13 mouse cellular contexts compared by ENCODE assay signal in the genomic region with DNA sequence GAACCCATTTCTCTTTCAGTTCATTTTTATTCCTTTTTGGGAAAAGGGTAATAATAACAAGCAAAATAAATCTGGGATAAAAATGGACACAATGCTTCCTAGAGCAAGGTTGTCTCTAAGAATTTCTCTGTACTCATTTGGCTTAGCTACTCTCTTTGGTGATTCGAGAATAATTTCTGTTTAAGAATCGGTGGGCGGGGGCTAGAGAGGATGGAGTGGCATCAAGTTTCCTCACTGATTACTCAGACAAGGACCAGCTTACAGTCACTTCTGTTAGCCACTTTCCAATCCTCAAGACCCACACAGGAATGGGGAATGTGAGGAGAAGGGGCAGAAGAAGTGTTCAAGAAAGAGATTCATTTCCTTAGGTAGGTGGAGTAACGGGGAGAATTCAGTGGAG. TPM values are rescaled to one million over a fixed set of nuclear protein-coding genes. Genes with fewer than 3 reads are reported as not detected.
A peak's percentile ranks its signal among the peaks of the same experiment; 100 is the strongest.
DNase-seq lines count a peak whose midpoint lies in the region; ATAC-seq and TF ChIP-seq lines count a peak whose summit lies in the region.
"Had no signal": no experiment of that assay in that cellular context is flagged by ENCODE, and none has a peak within 500 bp of the region (broad histone marks: within the 10 kb centered on the region; RNA-seq: fewer than 3 reads in every experiment).

No protein-coding gene starts in this region.

- DNase-seq in heart, adult 11 months, result no peak
- DNase-seq in liver, adult 2 months (ENCODE audit: extremely low read depth, low read depth, low spot score), result no peak
- no peak for DNase-seq in midbrain, postnatal 0 days (ENCODE audit: low spot score)

- H3ac ChIP-seq in myocyte (ENCODE audit: control insufficient read depth, insufficient read length), result no peak overlapping the region

- no peak overlapping the region for H3K9ac ChIP-seq in heart, embryonic 11.5 days (ENCODE audit: low read depth, low read length)
- no peak overlapping the region for H3K9ac ChIP-seq in liver, adult 2 months (ENCODE audit: low read depth, low read length)
- H3K9ac ChIP-seq in liver, embryonic 12.5 days, result no peak overlapping the region
- H3K9ac ChIP-seq in midbrain, postnatal 0 days (replicated peaks; ENCODE audit: low read length, poor library complexity, severe bottlenecking), result no peak overlapping the region

- TF ChIP-seq CTCF in liver, adult 2 months (IDR thresholded peaks at IDR 0.05; ENCODE audit: low read depth, low read length), result no peak
- no peak for TF ChIP-seq CTCF in cortical plate, adult 2 months (IDR thresholded peaks at IDR 0.05; ENCODE audit: extremely low read depth, insufficient read depth, low read length)
- TF ChIP-seq CTCF in midbrain, postnatal 0 days (IDR thresholded peaks at IDR 0.05), result no peak

- WGBS in heart, embryonic 11.5 days (ENCODE audit: insufficient replicate concordance), result 68% methylated on average over 4 of the region's 4 CpGs
- 73% methylated on average over 4 of the region's 4 CpGs for WGBS in liver, adult 2 months
- WGBS in liver, embryonic 12.5 days (ENCODE audit: insufficient replicate concordance), result 56% methylated on average over 4 of the region's 4 CpGs
- WGBS in midbrain, postnatal 0 days, result 83% methylated on average over 4 of the region's 4 CpGs

- ATAC-seq in heart, embryonic 11.5 days (replicated peaks; ENCODE audit: insufficient number of reproducible peaks, low FRiP score, low TSS enrichment), result no peak
- ATAC-seq in liver, embryonic 12.5 days, result no peak
- no peak for ATAC-seq in monocyte, adult 5-6 weeks (replicated peaks; ENCODE audit: insufficient number of reproducible peaks, low FRiP score, low TSS enrichment, poor library complexity, severe bottlenecking)
- ATAC-seq in midbrain, postnatal 0 days (ENCODE audit: low FRiP score), result no peak

- peak overlapping the region; percentile 67 for H3K27ac ChIP-seq in heart, embryonic 11.5 days (ENCODE audit: low read depth, low read length)
- H3K27ac ChIP-seq in liver, adult 2 months (replicated peaks; ENCODE audit: insufficient read depth, low read depth, low read length), result peak overlapping the region; percentile 78
- no peak overlapping the region for H3K27ac ChIP-seq in liver, embryonic 12.5 days
- H3K27ac ChIP-seq in cortical plate, adult 2 months (ENCODE audit: insufficient read depth, low read length), result peak overlapping the region; percentile 15; the same call in 1 of the 2 replicates
- H3K27ac ChIP-seq in midbrain, postnatal 0 days (ENCODE audit: low read depth, low read length), result no peak overlapping the region

- no peak for TF ChIP-seq POLR2A in liver, adult 2 months (IDR thresholded peaks at IDR 0.05; ENCODE audit: extremely low read depth, insufficient read depth, low read length)
- TF ChIP-seq POLR2A in cortical plate, adult 2 months (IDR thresholded peaks at IDR 0.05; ENCODE audit: extremely low read depth, insufficient read depth, low read length), result no peak
- no peak for TF ChIP-seq POLR2A in myocyte (IDR thresholded peaks at IDR 0.05; ENCODE audit: insufficient read length, low read depth)

- H3K4me3 ChIP-seq in heart, embryonic 11.5 days (ENCODE audit: low read depth, low read length), result no peak overlapping the region
- no peak overlapping the region for H3K4me3 ChIP-seq in liver, adult 2 months (ENCODE audit: insufficient read depth, low read depth, low read length)
- no peak overlapping the region for H3K4me3 ChIP-seq in liver, embryonic 12.5 days
- no peak overlapping the region for H3K4me3 ChIP-seq in cortical plate, adult 2 months (ENCODE audit: insufficient read depth, low read length)
- no peak overlapping the region for H3K4me3 ChIP-seq in myocyte
- no peak overlapping the region for H3K4me3 ChIP-seq in midbrain, postnatal 0 days (ENCODE audit: low read depth, low read length)
- H3K4me3 ChIP-seq: erythroblast, embryonic 14.5 days had no signal

- H3K36me3 ChIP-seq in heart, embryonic 11.5 days (ENCODE audit: control insufficient read depth, insufficient read depth, low read length), result no peaks in the 10 kb centered on the region
- H3K36me3 ChIP-seq in liver, adult 2 months (ENCODE audit: control insufficient read depth, insufficient read depth, low read length), result no peaks in the 10 kb centered on the region
- H3K36me3 ChIP-seq in liver, embryonic 12.5 days, result no peaks in the 10 kb centered on the region
- no peaks in the 10 kb centered on the region for H3K36me3 ChIP-seq in myocyte (ENCODE audit: control insufficient read depth, insufficient read depth)
- no peaks in the 10 kb centered on the region for H3K36me3 ChIP-seq in midbrain, postnatal 0 days (ENCODE audit: insufficient read depth, low read length)

- no peaks in the 10 kb centered on the region for H3K79me2 ChIP-seq in liver, adult 2 months (ENCODE audit: control insufficient read depth, insufficient read depth, low read length)
- H3K79me2 ChIP-seq in myocyte (ENCODE audit: control insufficient read depth, insufficient read depth), result no peaks in the 10 kb centered on the region

- H3K4me1 ChIP-seq in heart, embryonic 11.5 days (ENCODE audit: control insufficient read depth, insufficient read depth, low read length), result 0 out of 2 replicates have a peak, but pooled peaks cover 3% of the 10 kb centered on the region
- peaks cover 19% of the 10 kb centered on the region for H3K4me1 ChIP-seq in liver, adult 2 months (ENCODE audit: control insufficient read depth, insufficient read depth, low read length)
- H3K4me1 ChIP-seq in liver, embryonic 12.5 days, result no peaks in the 10 kb centered on the region
- peaks cover 2% of the 10 kb centered on the region; the same call in 1 of the 2 replicates for H3K4me1 ChIP-seq in cortical plate, adult 2 months (ENCODE audit: control insufficient read depth, insufficient read depth, low read length)
- no peaks in the 10 kb centered on the region for H3K4me1 ChIP-seq in midbrain, postnatal 0 days (ENCODE audit: insufficient read depth, low read length)

- no peak overlapping the region for H3K4me2 ChIP-seq in heart, embryonic 11.5 days
- H3K4me2 ChIP-seq in liver, embryonic 12.5 days, result no peak overlapping the region
- peak overlapping the region; percentile 68 for H3K4me2 ChIP-seq in myocyte (ENCODE audit: low read depth)
- no peak overlapping the region for H3K4me2 ChIP-seq in midbrain, postnatal 0 days (ENCODE audit: low read depth, low read length, poor library complexity, severe bottlenecking)

- H3K27me3 ChIP-seq in heart, embryonic 11.5 days (ENCODE audit: control insufficient read depth, insufficient read depth, low read length), result no peaks in the 10 kb centered on the region
- H3K27me3 ChIP-seq in liver, adult 2 months (ENCODE audit: control insufficient read depth, insufficient read depth, low read length), result no peaks in the 10 kb centered on the region
- no peaks in the 10 kb centered on the region for H3K27me3 ChIP-seq in liver, embryonic 12.5 days (replicated peaks)
- no peaks in the 10 kb centered on the region for H3K27me3 ChIP-seq in myocyte (ENCODE audit: control insufficient read depth, insufficient read depth, insufficient read length)
- H3K27me3 ChIP-seq in midbrain, postnatal 0 days (ENCODE audit: insufficient read depth, low read length), result no peaks in the 10 kb centered on the region

- no peaks in the 10 kb centered on the region for H3K9me3 ChIP-seq in heart, embryonic 11.5 days (replicated peaks; ENCODE audit: control insufficient read depth, low read length)
- H3K9me3 ChIP-seq in liver, embryonic 12.5 days (replicated peaks), result no peaks in the 10 kb centered on the region
- H3K9me3 ChIP-seq in midbrain, postnatal 0 days (ENCODE audit: low read length), result no peaks in the 10 kb centered on the region

RNA-seq across cellular contexts. Expression of gene Rnase10, which starts 1.2 kb away (rescaled TPM):
- polyA plus RNA-seq in heart, embryonic 11.5 days (2014; fragmentation: Nextera tagmentation; extraction: Ambion mirVana), result 0.23 and 0.24 TPM in 2 replicates
- 0.09 TPM in 1 of 2 replicates, not detected in the other for total RNA-seq in liver, adult 2 months (2014; rRNA removed)
- 0.09 and 0.11 TPM in 2 replicates for polyA plus RNA-seq in liver, adult 2 months (2012; rRNA removed)
- 0.07 TPM in 1 of 2 replicates, not detected in the other for polyA plus RNA-seq in liver, embryonic 12.5 days (2016; fragmentation: Nextera tagmentation; extraction: Ambion mirVana)
- polyA plus RNA-seq in cortical plate, adult 2 months (2012; rRNA removed), result 0.08 and 0.19 TPM in 2 replicates
- polyA plus RNA-seq in myocyte (2012; fragmentation: generic; extraction: Trizol), result 0.10 TPM
- not detected in 3 replicates for total RNA-seq in monocyte, adult 5-6 weeks (2017)
- not detected in 2 replicates for total RNA-seq in midbrain, postnatal 0 days (2014; rRNA removed)
- 0.13 TPM in 1 of 2 replicates, not detected in the other for polyA plus RNA-seq in midbrain, postnatal 0 days (2015; fragmentation: Nextera tagmentation; extraction: Ambion mirVana)
- total RNA-seq: hematopoietic stem cell, adult 5-6 weeks; layer of hippocampus, postnatal 25 days; megakaryocyte-erythroid progenitor cell, adult 5-6 weeks had no signal
- polyA plus RNA-seq: erythroblast, embryonic 14.5 days had no signal

RNA-seq across cellular contexts. Expression of gene Rnase9, which starts 32.9 kb away (rescaled TPM):
- polyA plus RNA-seq in heart, embryonic 11.5 days (2014; fragmentation: Nextera tagmentation; extraction: Ambion mirVana), result not detected in 2 replicates
- total RNA-seq in liver, adult 2 months (2014; rRNA removed), result not detected in 2 replicates
- not detected in 2 replicates for polyA plus RNA-seq in liver, adult 2 months (2012; rRNA removed)
- not detected in 2 replicates for polyA plus RNA-seq in liver, embryonic 12.5 days (2016; fragmentation: Nextera tagmentation; extraction: Ambion mirVana)
- polyA plus RNA-seq in cortical plate, adult 2 months (2012; rRNA removed), result 0.08 TPM in 1 of 2 replicates, not detected in the other
- not detected for polyA plus RNA-seq in myocyte (2012; fragmentation: generic; extraction: Trizol)
- total RNA-seq in monocyte, adult 5-6 weeks (2017), result not detected in 3 replicates
- total RNA-seq in midbrain, postnatal 0 days (2014; rRNA removed), result not detected in 2 replicates
- not detected in 2 replicates for polyA plus RNA-seq in midbrain, postnatal 0 days (2015; fragmentation: Nextera tagmentation; extraction: Ambion mirVana)
- total RNA-seq: hematopoietic stem cell, adult 5-6 weeks; layer of hippocampus, postnatal 25 days; megakaryocyte-erythroid progenitor cell, adult 5-6 weeks had no signal
- polyA plus RNA-seq: erythroblast, embryonic 14.5 days; limb, embryonic 14.5 days had no signal

RNA-seq across cellular contexts. Expression of gene Rnase11, which starts 41.2 kb away (rescaled TPM):
- polyA plus RNA-seq in heart, embryonic 11.5 days (2014; fragmentation: Nextera tagmentation; extraction: Ambion mirVana), result not detected in 2 replicates
- not detected in 2 replicates for total RNA-seq in liver, adult 2 months (2014; rRNA removed)
- polyA plus RNA-seq in liver, adult 2 months (2012; rRNA removed), result not detected in 2 replicates
- polyA plus RNA-seq in liver, embryonic 12.5 days (2016; fragmentation: Nextera tagmentation; extraction: Ambion mirVana), result not detected in 2 replicates
- polyA plus RNA-seq in cortical plate, adult 2 months (2012; rRNA removed), result not detected in 2 replicates
- polyA plus RNA-seq in myocyte (2012; fragmentation: generic; extraction: Trizol), result not detected
- total RNA-seq in monocyte, adult 5-6 weeks (2017), result not detected in 3 replicates
- not detected in 2 replicates for total RNA-seq in midbrain, postnatal 0 days (2014; rRNA removed)
- not detected in 2 replicates for polyA plus RNA-seq in midbrain, postnatal 0 days (2015; fragmentation: Nextera tagmentation; extraction: Ambion mirVana)
- total RNA-seq: hematopoietic stem cell, adult 5-6 weeks; layer of hippocampus, postnatal 25 days; megakaryocyte-erythroid progenitor cell, adult 5-6 weeks had no signal
- polyA plus RNA-seq: erythroblast, embryonic 14.5 days; limb, embryonic 14.5 days had no signal

RNA-seq across cellular contexts. Expression of gene Rnase12, which starts 48.7 kb away (rescaled TPM):
- polyA plus RNA-seq in heart, embryonic 11.5 days (2014; fragmentation: Nextera tagmentation; extraction: Ambion mirVana), result 0.46 TPM in 1 of 2 replicates, not detected in the other
- 0.27 TPM in 1 of 2 replicates, not detected in the other for total RNA-seq in liver, adult 2 months (2014; rRNA removed)
- not detected in 2 replicates for polyA plus RNA-seq in liver, adult 2 months (2012; rRNA removed)
- 0.44 and 1.4 TPM in 2 replicates for polyA plus RNA-seq in liver, embryonic 12.5 days (2016; fragmentation: Nextera tagmentation; extraction: Ambion mirVana)
- 0.30 TPM in 1 of 2 replicates, not detected in the other for polyA plus RNA-seq in cortical plate, adult 2 months (2012; rRNA removed)
- not detected for polyA plus RNA-seq in myocyte (2012; fragmentation: generic; extraction: Trizol)
- 1.1 TPM in 1 of 3 replicates, not detected in the others for total RNA-seq in monocyte, adult 5-6 weeks (2017)
- total RNA-seq in midbrain, postnatal 0 days (2014; rRNA removed), result not detected in 2 replicates
- polyA plus RNA-seq in midbrain, postnatal 0 days (2015; fragmentation: Nextera tagmentation; extraction: Ambion mirVana), result not detected in 2 replicates
- total RNA-seq: hematopoietic stem cell, adult 5-6 weeks; layer of hippocampus, postnatal 25 days had no signal
- polyA plus RNA-seq: erythroblast, embryonic 14.5 days had no signal

RNA-seq across cellular contexts. Expression of gene Pnp2, which starts 53.0 kb away (rescaled TPM):
- 0.47 and 0.61 TPM in 2 replicates for polyA plus RNA-seq in heart, embryonic 11.5 days (2014; fragmentation: Nextera tagmentation; extraction: Ambion mirVana)
- total RNA-seq in liver, adult 2 months (2014; rRNA removed), result 0.81 and 1.1 TPM in 2 replicates
- polyA plus RNA-seq in liver, adult 2 months (2012; rRNA removed), result 0.16 TPM in 1 of 2 replicates, not detected in the other
- polyA plus RNA-seq in liver, embryonic 12.5 days (2016; fragmentation: Nextera tagmentation; extraction: Ambion mirVana), result 4.0 and 4.3 TPM in 2 replicates
- 0.87 and 1.4 TPM in 2 replicates for polyA plus RNA-seq in cortical plate, adult 2 months (2012; rRNA removed)
- 0.08 TPM for polyA plus RNA-seq in myocyte (2012; fragmentation: generic; extraction: Trizol)
- 1.9 to 3.0 TPM (median 1.9 TPM) in 3 replicates for total RNA-seq in monocyte, adult 5-6 weeks (2017)
- total RNA-seq in midbrain, postnatal 0 days (2014; rRNA removed), result 1.1 and 1.4 TPM in 2 replicates
- polyA plus RNA-seq in midbrain, postnatal 0 days (2015; fragmentation: Nextera tagmentation; extraction: Ambion mirVana), result 1.4 and 1.8 TPM in 2 replicates
- polyA plus RNA-seq: erythroblast, embryonic 14.5 days had no signal

Comparison
In these comparisons a context has a peak if more than half of its experiments do, and no peak if none do; other contexts are left out.
1. H3K27ac ChIP-seq: peak in heart, embryonic 11.5 days (single experiment), liver, adult 2 months (single experiment) and cortical plate, adult 2 months (single experiment); none in liver, embryonic 12.5 days (single experiment) and midbrain, postnatal 0 days (single experiment).